Mouse (Mus musculus) small intestine, adult 2 months (tissue): ENCODE measurements at regions not wholly inside any gene's neighbourhood (a gene's known extent, or its start where the extent isn't known, plus 50 kb on each side); places are given as distances from the start of the nearest gene placed in this dataset.

Experiments used
- CTCF ChIP-seq: fragments of 200-500 bp; IDR thresholded peaks from 2 replicates; pipeline ENCODE4 v1.5.1; 2012; ENCODE audit warnings: low read depth, mild to moderate bottlenecking, control low read depth, inconsistent platforms, low read length, moderate library complexity, mixed read lengths; ENCODE audit not compliant: insufficient replicate concordance, insufficient read length; ENCODE audit errors: extremely low read depth
- POLR2A ChIP-seq: fragments of 200-500 bp; IDR thresholded peaks from 2 replicates; pipeline ENCODE4 v1.6.1; 2012; ENCODE audit warnings: low read depth, mild to moderate bottlenecking, control low read depth, inconsistent platforms, low read length, moderate library complexity

- TF ChIP-seq CTCF (no peak), POLR2A (no peak)
Measured at GRCm38 (mm10) chr5:38967010-38967409, 90.4 kb upstream of the Clnk start.
